Mouse (Mus musculus): ENCODE data around the gene Dlk2. TPM values are rescaled to one million over a fixed set of nuclear protein-coding genes. Genes with fewer than 3 reads are reported as not detected.

Gene Dlk2
- total and polyA plus RNA-seq, 3 experiments, result 0.22 TPM; not detected in 2

DNA sequence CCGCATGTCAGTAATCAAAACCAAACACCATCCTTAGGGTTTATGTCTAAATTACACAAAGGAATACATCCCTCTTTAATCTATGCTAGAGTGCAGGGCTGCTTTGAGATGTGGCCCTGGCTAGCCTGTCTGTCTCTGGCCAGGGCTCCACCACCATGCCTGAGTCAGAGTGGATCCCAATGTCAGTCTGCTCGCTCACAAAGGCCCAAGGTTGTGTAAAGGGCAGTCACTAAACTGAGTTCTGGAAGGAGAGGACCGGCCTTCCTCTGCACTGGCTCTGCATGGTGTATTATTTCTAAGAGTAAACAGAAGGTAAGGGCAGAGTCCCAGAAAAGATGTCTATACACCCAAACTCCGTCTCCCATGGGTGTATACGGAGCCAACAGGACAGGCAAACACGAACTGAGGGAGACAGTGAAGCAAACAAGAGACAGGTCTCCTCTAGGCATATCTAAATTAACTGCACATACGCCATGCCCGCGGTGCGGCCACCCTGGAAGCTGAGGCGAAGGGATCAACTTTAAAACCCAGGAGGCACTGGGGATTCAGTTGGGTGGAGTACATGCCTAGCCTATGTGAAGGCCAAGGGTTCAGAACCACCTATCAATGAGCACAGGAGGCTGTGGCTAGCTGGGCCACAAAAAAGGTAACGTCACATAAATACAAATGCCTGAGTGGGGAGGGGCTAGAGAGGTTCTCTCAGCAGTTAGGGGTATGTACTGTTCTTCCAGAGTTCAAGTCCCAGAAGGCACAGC is 19.0 kb upstream of the Dlk2 start:
- H3K27me3 ChIP-seq (ENCODE audit: insufficient read depth, low read length), result no peaks in the 10 kb centered on the region
- TF ChIP-seq GATA1 (IDR thresholded peaks at IDR 0.05; ENCODE audit: borderline replicate concordance, low read length), result no peak
- TF ChIP-seq TAL1 (conservative IDR thresholded peaks at IDR 0.05; ENCODE audit: low read depth, low read length), result no peak
- no peak for TF ChIP-seq POLR2AphosphoS5 (IDR thresholded peaks at IDR 0.05; ENCODE audit: insufficient replicate concordance, low read depth, low read length)
- no peak for TF ChIP-seq CTCF (IDR thresholded peaks at IDR 0.05; ENCODE audit: low read depth, low read length)
- no peak for TF ChIP-seq GATA2 (IDR thresholded peaks at IDR 0.05; ENCODE audit: borderline replicate concordance, low read depth, low read length)
- H3K4me1 ChIP-seq (ENCODE audit: insufficient read depth, low read depth, low read length), result peaks cover 41% of the 10 kb centered on the region

DNA sequence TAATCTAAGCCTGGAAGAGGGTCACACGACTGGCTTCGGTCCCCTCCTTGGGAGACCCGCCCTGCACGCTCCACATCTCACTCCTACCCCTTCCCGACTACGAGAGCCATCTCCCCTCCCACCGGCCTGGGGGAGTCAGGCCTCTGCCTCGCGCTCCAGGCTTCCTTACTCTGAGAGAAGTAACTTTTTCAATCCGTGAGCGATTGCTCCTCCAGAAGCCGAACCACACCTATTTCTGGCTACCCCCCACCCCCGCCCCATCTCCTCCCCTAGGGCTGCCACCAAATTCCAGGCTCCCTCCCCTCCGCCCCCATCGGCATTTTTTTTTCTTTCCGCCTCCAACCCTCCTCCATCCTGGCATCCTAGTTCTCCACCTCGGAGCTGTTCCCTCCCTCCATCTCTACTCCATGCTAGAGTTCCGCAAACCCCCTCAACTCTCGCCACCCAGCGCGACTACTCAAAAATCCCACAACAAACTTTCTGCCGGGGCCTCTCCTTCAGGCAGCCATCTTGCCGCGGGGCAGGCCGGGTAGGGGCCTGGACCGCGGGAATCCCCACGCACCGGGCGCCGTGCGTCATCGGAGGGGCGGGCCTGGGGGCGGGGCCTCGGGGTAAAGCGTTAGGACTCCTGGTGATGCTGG is 14.6 kb upstream of the Dlk2 start, which contains the start of gene Tjap1:
TSS of gene Tjap1 (minus strand) at position 544 of the 641 bp plus-strand sequence.
- Histone ChIP-seq H3K27me3 (ENCODE audit: insufficient read depth, low read length) (peaks cover 18% of the 10 kb centered on the region), H3K4me1 (ENCODE audit: insufficient read depth, low read depth, low read length) (peaks cover 44% of the 10 kb centered on the region), H3K9me3 (replicated peaks) (no peaks in the 10 kb centered on the region), H3K4me3 (ENCODE audit: low read depth, low read length) (peak within 1 kb of the TSS; percentile 77), H3K36me3 (replicated peaks) (peaks cover 43% of the 10 kb centered on the region)
- ATAC-seq (ENCODE audit: extremely low read depth, insufficient number of reproducible peaks, low FRiP score, poor library complexity, severe bottlenecking) (peak; percentile 75), DNase-seq (ENCODE audit: low spot score) (peak; percentile 97)
- TF ChIP-seq POLR2AphosphoS5 (IDR thresholded peaks at IDR 0.05; ENCODE audit: insufficient replicate concordance, low read depth, low read length), result no peak
- no peak for TF ChIP-seq CTCF (IDR thresholded peaks at IDR 0.05; ENCODE audit: low read depth, low read length)

More for the DNA sequence above, 19.0 kb upstream of the Dlk2 start:
- peaks cover 85% of the 10 kb centered on the region for H3K36me3 ChIP-seq (replicated peaks)
- H3K4me3 ChIP-seq (ENCODE audit: low read depth, low read length), result no peak overlapping the region
- no peak for ATAC-seq (ENCODE audit: extremely low read depth, insufficient number of reproducible peaks, low FRiP score, poor library complexity, severe bottlenecking)
- H3K9me3 ChIP-seq (replicated peaks), result no peaks in the 10 kb centered on the region
- no peak for DNase-seq (ENCODE audit: low spot score)

DNA sequence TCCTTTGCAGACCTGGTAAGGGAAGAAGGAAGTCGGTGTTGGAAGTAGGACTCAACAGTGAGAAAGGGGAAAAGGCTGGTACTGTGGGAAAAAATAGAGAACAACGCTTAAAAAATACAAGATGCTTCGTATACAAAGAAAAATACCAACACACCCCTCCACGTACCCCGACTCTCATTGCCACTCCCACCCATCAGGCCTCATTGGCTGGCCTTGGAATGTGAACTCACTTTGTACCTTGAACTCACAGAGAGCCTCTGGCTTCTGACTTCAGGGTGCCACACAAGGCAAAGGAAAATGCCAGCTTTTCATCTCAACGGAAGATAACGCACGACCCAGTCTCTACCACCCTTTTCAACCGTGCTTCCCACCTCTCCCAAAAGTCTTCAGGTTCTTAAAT is 14.1 kb upstream of the Dlk2 start:
- H3K9me3 ChIP-seq (replicated peaks), result no peaks in the 10 kb centered on the region
- H3K4me1 ChIP-seq (ENCODE audit: insufficient read depth, low read depth, low read length), result peaks cover 42% of the 10 kb centered on the region
- peaks cover 38% of the 10 kb centered on the region for H3K36me3 ChIP-seq (replicated peaks)
- no peak for TF ChIP-seq POLR2AphosphoS5 (IDR thresholded peaks at IDR 0.05; ENCODE audit: insufficient replicate concordance, low read depth, low read length)
- TF ChIP-seq GATA1 (IDR thresholded peaks at IDR 0.05; ENCODE audit: borderline replicate concordance, low read length), result no peak
- TF ChIP-seq TAL1 (conservative IDR thresholded peaks at IDR 0.05; ENCODE audit: low read depth, low read length), result no peak
- no peak for TF ChIP-seq CTCF (IDR thresholded peaks at IDR 0.05; ENCODE audit: low read depth, low read length)
- TF ChIP-seq GATA2 (IDR thresholded peaks at IDR 0.05; ENCODE audit: borderline replicate concordance, low read depth, low read length), result no peak
- H3K4me3 ChIP-seq (ENCODE audit: low read depth, low read length), result peak overlapping the region; percentile 77; the same call in 1 of the 2 replicates
- DNase-seq (ENCODE audit: low spot score) (peak; percentile 29), ATAC-seq (ENCODE audit: extremely low read depth, insufficient number of reproducible peaks, low FRiP score, poor library complexity, severe bottlenecking) (no peak)
- H3K27me3 ChIP-seq (ENCODE audit: insufficient read depth, low read length), result peaks cover 19% of the 10 kb centered on the region

DNA sequence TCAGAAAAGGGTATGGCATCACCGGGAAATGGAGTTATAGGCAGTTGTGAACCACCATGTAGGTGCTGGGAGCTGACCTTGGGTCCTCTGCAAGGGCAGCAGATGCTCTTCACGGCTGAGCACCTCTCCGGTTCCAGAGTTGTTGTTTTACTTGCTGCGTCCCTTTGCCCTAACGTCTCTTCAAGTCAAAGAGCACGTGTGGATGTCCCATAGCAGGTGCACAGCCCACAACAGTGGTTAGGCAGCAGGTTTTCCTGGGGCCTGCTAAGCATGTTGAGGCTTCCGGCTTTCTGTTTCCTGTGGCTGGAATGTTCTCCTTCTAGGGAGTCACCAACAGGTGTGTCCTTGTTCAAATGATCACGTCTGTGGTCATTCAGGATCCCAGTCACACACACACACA is 13.3 kb upstream of the Dlk2 start:
- TF ChIP-seq TAL1 (conservative IDR thresholded peaks at IDR 0.05; ENCODE audit: low read depth, low read length) (no peak), CTCF (IDR thresholded peaks at IDR 0.05; ENCODE audit: low read depth, low read length) (no peak), GATA1 (IDR thresholded peaks at IDR 0.05; ENCODE audit: borderline replicate concordance, low read length) (no peak), GATA2 (IDR thresholded peaks at IDR 0.05; ENCODE audit: borderline replicate concordance, low read depth, low read length) (no peak), POLR2AphosphoS5 (IDR thresholded peaks at IDR 0.05; ENCODE audit: insufficient replicate concordance, low read depth, low read length) (no peak)
- peaks cover 42% of the 10 kb centered on the region for H3K4me1 ChIP-seq (ENCODE audit: insufficient read depth, low read depth, low read length)
- H3K36me3 ChIP-seq (replicated peaks), result peaks cover 30% of the 10 kb centered on the region
- DNase-seq (ENCODE audit: low spot score) (no peak), ATAC-seq (ENCODE audit: extremely low read depth, insufficient number of reproducible peaks, low FRiP score, poor library complexity, severe bottlenecking) (no peak)
- H3K9me3 ChIP-seq (replicated peaks), result no peaks in the 10 kb centered on the region
- H3K4me3 ChIP-seq (ENCODE audit: low read depth, low read length), result no peak overlapping the region
- peaks cover 26% of the 10 kb centered on the region for H3K27me3 ChIP-seq (ENCODE audit: insufficient read depth, low read length)

DNA sequence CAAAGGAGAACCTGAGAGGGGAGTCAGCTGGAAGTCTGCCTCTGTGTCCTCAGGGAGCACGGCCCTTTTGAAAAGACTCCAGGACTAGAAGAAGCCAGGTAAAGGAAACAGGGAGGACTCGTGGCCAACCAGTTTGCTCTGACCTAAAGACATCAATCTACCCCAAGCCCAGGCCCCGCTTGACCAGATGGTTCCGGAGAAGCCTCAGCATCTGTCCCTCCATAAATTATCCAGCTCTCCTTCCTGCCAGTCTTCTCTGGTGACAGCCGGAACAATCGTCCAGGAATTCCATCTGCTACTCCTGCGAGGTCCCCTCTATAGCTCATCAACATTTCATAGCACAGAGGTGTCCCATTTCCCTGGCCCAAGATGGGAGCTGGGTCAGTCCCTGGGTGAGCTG is 12.6 kb upstream of the Dlk2 start:
- peaks cover 23% of the 10 kb centered on the region for H3K36me3 ChIP-seq (replicated peaks)
- peaks cover 34% of the 10 kb centered on the region for H3K27me3 ChIP-seq (ENCODE audit: insufficient read depth, low read length)
- no peak for DNase-seq (ENCODE audit: low spot score)
- H3K9me3 ChIP-seq (replicated peaks), result no peaks in the 10 kb centered on the region
- no peak for ATAC-seq (ENCODE audit: extremely low read depth, insufficient number of reproducible peaks, low FRiP score, poor library complexity, severe bottlenecking)
- no peak overlapping the region for H3K4me3 ChIP-seq (ENCODE audit: low read depth, low read length)
- H3K4me1 ChIP-seq (ENCODE audit: insufficient read depth, low read depth, low read length), result peaks cover 38% of the 10 kb centered on the region
- no peak for TF ChIP-seq CTCF (IDR thresholded peaks at IDR 0.05; ENCODE audit: low read depth, low read length)
- TF ChIP-seq POLR2AphosphoS5 (IDR thresholded peaks at IDR 0.05; ENCODE audit: insufficient replicate concordance, low read depth, low read length), result no peak
- TF ChIP-seq TAL1 (conservative IDR thresholded peaks at IDR 0.05; ENCODE audit: low read depth, low read length), result no peak

DNA sequence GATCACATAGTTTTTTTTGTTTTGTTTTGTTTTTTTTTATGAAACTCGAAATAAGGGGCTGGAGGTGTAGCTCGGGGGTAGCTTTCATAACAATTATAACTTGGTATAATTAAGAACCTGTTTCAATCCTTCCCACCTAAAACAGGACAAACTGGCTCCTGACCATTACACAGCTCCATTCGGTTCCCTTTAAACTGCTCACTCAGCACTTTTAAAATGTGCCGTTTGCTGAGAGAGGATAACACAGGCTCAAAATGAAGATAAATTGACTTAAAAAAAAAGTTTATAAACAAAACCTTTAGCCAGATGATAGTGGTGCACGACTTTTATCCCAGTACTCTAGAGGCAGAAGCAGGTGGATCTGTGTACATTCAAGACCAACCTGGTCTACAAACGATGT is 11.8 kb upstream of the Dlk2 start:
- peaks cover 38% of the 10 kb centered on the region for H3K27me3 ChIP-seq (ENCODE audit: insufficient read depth, low read length)
- TF ChIP-seq CTCF (IDR thresholded peaks at IDR 0.05; ENCODE audit: low read depth, low read length), result no peak
- no peak for TF ChIP-seq POLR2AphosphoS5 (IDR thresholded peaks at IDR 0.05; ENCODE audit: insufficient replicate concordance, low read depth, low read length)
- no peak for TF ChIP-seq GATA2 (IDR thresholded peaks at IDR 0.05; ENCODE audit: borderline replicate concordance, low read depth, low read length)
- TF ChIP-seq GATA1 (IDR thresholded peaks at IDR 0.05; ENCODE audit: borderline replicate concordance, low read length), result no peak
- TF ChIP-seq TAL1 (conservative IDR thresholded peaks at IDR 0.05; ENCODE audit: low read depth, low read length), result no peak
- H3K36me3 ChIP-seq (replicated peaks), result peaks cover 15% of the 10 kb centered on the region
- H3K4me3 ChIP-seq (ENCODE audit: low read depth, low read length), result no peak overlapping the region
- ATAC-seq (ENCODE audit: extremely low read depth, insufficient number of reproducible peaks, low FRiP score, poor library complexity, severe bottlenecking), result no peak
- DNase-seq (ENCODE audit: low spot score), result no peak
- H3K9me3 ChIP-seq (replicated peaks), result no peaks in the 10 kb centered on the region
- H3K4me1 ChIP-seq (ENCODE audit: insufficient read depth, low read depth, low read length), result peaks cover 34% of the 10 kb centered on the region
